ENCODE assay signal across 9 mouse cellular contexts in genomic region chr9:53340328-53340916, GRCm38 (mm10). TPM values are rescaled to one million over a fixed set of nuclear protein-coding genes. Genes with fewer than 3 reads are reported as not detected.
A peak's percentile ranks its signal among the peaks of the same experiment; 100 is the strongest.
DNase-seq lines count a peak whose midpoint lies in the region; ATAC-seq lines count a peak whose summit lies in the region.
"Had no signal": no experiment of that assay in that cellular context is flagged by ENCODE, and none has a peak within 500 bp of the region (broad histone marks: within the 10 kb centered on the region; RNA-seq: fewer than 3 reads in every experiment).

No protein-coding gene starts in this region.

- no peak for ATAC-seq in heart, embryonic 13.5 days (ENCODE audit: extremely low read depth, insufficient number of reproducible peaks, low FRiP score, low TSS enrichment)
- ATAC-seq in embryonic facial prominence, embryonic 15.5 days (ENCODE audit: insufficient number of reproducible peaks, low FRiP score, low TSS enrichment, low read depth) = no peak
- ATAC-seq in kidney, embryonic 15.5 days (replicated peaks; ENCODE audit: low FRiP score) = no peak
- ATAC-seq in midbrain, embryonic 14.5 days (ENCODE audit: low FRiP score, low TSS enrichment) = no peak
- no peak for ATAC-seq in frontal cortex, adult (ENCODE audit: low TSS enrichment)

- DNase-seq in heart, adult 8-10 months (ENCODE audit: low spot score) = no peak
- DNase-seq in midbrain, embryonic 14.5 days = peak; percentile 5
- DNase-seq in left cerebral cortex, postnatal 25 days (ENCODE audit: low spot score in 2 of 2) = no peak
- DNase-seq in thymus, postnatal 4 days = no peak

- peak overlapping the region; percentile 92 for H3K4me2 ChIP-seq in heart, embryonic 13.5 days
- H3K4me2 ChIP-seq in embryonic facial prominence, embryonic 15.5 days (replicated peaks) = peak overlapping the region; percentile 72
- H3K4me2 ChIP-seq in kidney, embryonic 15.5 days = peak overlapping the region; percentile 90
- peak overlapping the region; percentile 72 for H3K4me2 ChIP-seq in midbrain, embryonic 14.5 days (ENCODE audit: low read length)

- peaks cover 3% of the 10 kb centered on the region; the same call in 1 of the 2 replicates for H3K27me3 ChIP-seq in heart, embryonic 13.5 days (replicated peaks)
- H3K27me3 ChIP-seq in embryonic facial prominence, embryonic 15.5 days = no peaks in the 10 kb centered on the region
- H3K27me3 ChIP-seq in kidney, embryonic 15.5 days = peaks cover 7% of the 10 kb centered on the region; the same call in 1 of the 2 replicates
- no peaks in the 10 kb centered on the region for H3K27me3 ChIP-seq in midbrain, embryonic 14.5 days (ENCODE audit: control insufficient read depth, insufficient read depth, low read length)

- H3K4me1 ChIP-seq in heart, embryonic 13.5 days = 0 out of 2 replicates have a peak, but pooled peaks cover 2% of the 10 kb centered on the region
- H3K4me1 ChIP-seq in embryonic facial prominence, embryonic 15.5 days = peaks cover 5% of the 10 kb centered on the region; the same call in 1 of the 2 replicates
- peaks cover 14% of the 10 kb centered on the region for H3K4me1 ChIP-seq in kidney, embryonic 15.5 days
- peaks cover 6% of the 10 kb centered on the region; the same call in 1 of the 2 replicates for H3K4me1 ChIP-seq in midbrain, embryonic 14.5 days (ENCODE audit: control insufficient read depth, insufficient read depth, low read length)

- H3K9me3 ChIP-seq in heart, embryonic 13.5 days = no peaks in the 10 kb centered on the region
- no peaks in the 10 kb centered on the region for H3K9me3 ChIP-seq in embryonic facial prominence, embryonic 15.5 days (replicated peaks)
- no peaks in the 10 kb centered on the region for H3K9me3 ChIP-seq in kidney, embryonic 15.5 days (replicated peaks)
- no peaks in the 10 kb centered on the region for H3K9me3 ChIP-seq in midbrain, embryonic 14.5 days (ENCODE audit: control insufficient read depth, low read length)
- H3K9me3 ChIP-seq: G1E had no signal

- intact Hi-C loops in left cerebral cortex, postnatal 25 days (cut with DNase I) = loop anchor here (5.0 kb wide), 1 partner anchor 42 kb away; the partner anchor contains the start of gene Kdelc2

- H3K27ac ChIP-seq in heart, embryonic 13.5 days (replicated peaks) = no peak overlapping the region
- peak overlapping the region; percentile 61; the same call in 1 of the 2 replicates for H3K27ac ChIP-seq in embryonic facial prominence, embryonic 15.5 days (replicated peaks)
- H3K27ac ChIP-seq in kidney, embryonic 15.5 days = no peak overlapping the region
- no peak overlapping the region for H3K27ac ChIP-seq in midbrain, embryonic 14.5 days (replicated peaks; ENCODE audit: low read depth, low read length)

- 39% methylated on average over 17 of the region's 17 CpGs for WGBS in heart, embryonic 13.5 days
- WGBS in embryonic facial prominence, embryonic 15.5 days = 35% methylated on average over 17 of the region's 17 CpGs
- WGBS in kidney, embryonic 15.5 days = 22% methylated on average over 17 of the region's 17 CpGs
- WGBS in midbrain, embryonic 14.5 days = 57% methylated on average over 17 of the region's 17 CpGs

- peak overlapping the region; percentile 62 for H3K4me3 ChIP-seq in heart, embryonic 13.5 days
- H3K4me3 ChIP-seq in embryonic facial prominence, embryonic 15.5 days (replicated peaks) = peak overlapping the region; percentile 47
- H3K4me3 ChIP-seq in kidney, embryonic 15.5 days (replicated peaks) = peak overlapping the region; percentile 52
- peak overlapping the region; percentile 37 for H3K4me3 ChIP-seq in midbrain, embryonic 14.5 days (replicated peaks; ENCODE audit: low read depth, low read length)

- H3K9ac ChIP-seq in heart, embryonic 13.5 days = peak overlapping the region; percentile 75
- H3K9ac ChIP-seq in embryonic facial prominence, embryonic 15.5 days = no peak overlapping the region
- H3K9ac ChIP-seq in kidney, embryonic 15.5 days = peak overlapping the region; percentile 44
- no peak overlapping the region for H3K9ac ChIP-seq in midbrain, embryonic 14.5 days (replicated peaks; ENCODE audit: low read length)

- H3K36me3 ChIP-seq in heart, embryonic 13.5 days = no peaks in the 10 kb centered on the region
- H3K36me3 ChIP-seq in embryonic facial prominence, embryonic 15.5 days = no peaks in the 10 kb centered on the region
- H3K36me3 ChIP-seq in kidney, embryonic 15.5 days = no peaks in the 10 kb centered on the region
- H3K36me3 ChIP-seq in midbrain, embryonic 14.5 days (ENCODE audit: control insufficient read depth, insufficient read depth, low read length) = no peaks in the 10 kb centered on the region
- H3K36me3 ChIP-seq: G1E had no signal

RNA-seq across cellular contexts. Expression of gene Exph5, which starts 39.0 kb away (rescaled TPM):
- 0.23 and 0.51 TPM in 2 replicates for polyA plus RNA-seq in heart, embryonic 13.5 days (2015; fragmentation: Nextera tagmentation; extraction: Ambion mirVana)
- total RNA-seq in heart, adult 8-10 months (2022) = under 1 TPM; 0.13 to 0.56 (median 0.24) TPM
- polyA plus RNA-seq in embryonic facial prominence, embryonic 15.5 days (2015; fragmentation: Nextera tagmentation; extraction: Ambion mirVana) = 2.3 and 2.4 TPM in 2 replicates
- 1.9 and 2.2 TPM in 2 replicates for polyA plus RNA-seq in kidney, embryonic 15.5 days (2015; fragmentation: Nextera tagmentation; extraction: Ambion mirVana)
- 0.23 and 0.79 TPM in 2 replicates for polyA plus RNA-seq in midbrain, embryonic 14.5 days (2014; fragmentation: Nextera tagmentation; extraction: Ambion mirVana)
- total RNA-seq in left cerebral cortex, postnatal 25 days (2021) = 10 to 100 TPM; 26.1 to 27.9 TPM
- polyA plus RNA-seq: G1E had no signal

RNA-seq across cellular contexts. Expression of gene Kdelc2, which starts 43.4 kb away (rescaled TPM):
- polyA plus RNA-seq in heart, embryonic 13.5 days (2015; fragmentation: Nextera tagmentation; extraction: Ambion mirVana) = 21.0 and 21.6 TPM in 2 replicates
- total RNA-seq in heart, adult 8-10 months (2022) = 1 to 10 TPM; 6.5 to 8.1 (median 7.3) TPM
- 29.6 and 31.4 TPM in 2 replicates for polyA plus RNA-seq in embryonic facial prominence, embryonic 15.5 days (2015; fragmentation: Nextera tagmentation; extraction: Ambion mirVana)
- 32.7 and 33.5 TPM in 2 replicates for polyA plus RNA-seq in kidney, embryonic 15.5 days (2015; fragmentation: Nextera tagmentation; extraction: Ambion mirVana)
- polyA plus RNA-seq in midbrain, embryonic 14.5 days (2014; fragmentation: Nextera tagmentation; extraction: Ambion mirVana) = 2.0 and 5.5 TPM in 2 replicates
- 1 to 10 TPM; 6.8 to 7.2 TPM for total RNA-seq in left cerebral cortex, postnatal 25 days (2021)
- polyA plus RNA-seq: G1E had no signal

Comparison
In these comparisons a context has a peak if more than half of its experiments do, and no peak if none do; other contexts are left out.
1. H3K9ac ChIP-seq: peak in heart, embryonic 13.5 days (single experiment) and kidney, embryonic 15.5 days (single experiment); none in embryonic facial prominence, embryonic 15.5 days (single experiment) and midbrain, embryonic 14.5 days (single experiment).
2. Peak in every context shown above with its lines, with median percentiles within 50 percentile points of each other: H3K4me2 ChIP-seq and H3K4me3 ChIP-seq.